Mouse (Mus musculus): ENCODE data around the gene Spin2e. TPM values are rescaled to one million over a fixed set of nuclear protein-coding genes. Genes with fewer than 3 reads are reported as not detected.
"Not testable (repeated sequence)": the region's sequence is repeated elsewhere in the genome, so short reads cannot be mapped to it uniquely, and the experiment has no call there.

Spin2e gene
- not detected in 2 replicates for polyA plus RNA-seq (2016; fragmentation: Nextera tagmentation; extraction: Ambion mirVana)

- not testable (repeated sequence) for H3K36me3 ChIP-seq; H3K4me1 ChIP-seq; DNase-seq (ENCODE audit: low spot score); H3K27me3 ChIP-seq (ENCODE audit: low read depth, poor library complexity, severe bottlenecking); H3K9me3 ChIP-seq (replicated peaks); H3K4me3 ChIP-seq; H3K27ac ChIP-seq
- WGBS, result 88% methylated on average over 2 of the region's 2 CpGs
Measured at GRCm38 (mm10) chrX:31618820-31619219, at the start of gene Spin2e. TSS of gene Spin2e (minus strand) at chrX:31618920.

GRCm38 (mm10) chrX:31574183-31574582 is 44.5 kb downstream of the Spin2e start, which contains the start of gene Gm21883:
TSS of gene Gm21883 (minus strand) at chrX:31574283.
- not testable (repeated sequence) for H3K36me3 ChIP-seq; H3K4me3 ChIP-seq; DNase-seq (ENCODE audit: low spot score); H3K27ac ChIP-seq; H3K9me3 ChIP-seq (replicated peaks); H3K27me3 ChIP-seq (ENCODE audit: low read depth, poor library complexity, severe bottlenecking); H3K4me1 ChIP-seq
- no CpG with 5 or more reads among the region's 1 CpGs for WGBS

Other genes starting within 250 kb of the Spin2e start
- gene Btbd35f19, start 235.0 kb downstream of the Spin2e start, polyA plus RNA-seq (2016; fragmentation: Nextera tagmentation; extraction: Ambion mirVana), result not detected in 2 replicates
- gene Gm21883, start 44.6 kb downstream of the Spin2e start, polyA plus RNA-seq (2016; fragmentation: Nextera tagmentation; extraction: Ambion mirVana), result not detected in 2 replicates
- not detected in 2 replicates for gene Btbd35f25, start 98.2 kb upstream of the Spin2e start, polyA plus RNA-seq (2016; fragmentation: Nextera tagmentation; extraction: Ambion mirVana)

Measured in limb, embryonic 10.5 days (tissue).